Mouse (Mus musculus): ENCODE results near the gene 9230110F15Rik.
"Not testable (repeated sequence)": the region's sequence is repeated elsewhere in the genome, so short reads cannot be mapped to it uniquely, and the experiment has no call there.

9230110F15Rik gene

DNA sequence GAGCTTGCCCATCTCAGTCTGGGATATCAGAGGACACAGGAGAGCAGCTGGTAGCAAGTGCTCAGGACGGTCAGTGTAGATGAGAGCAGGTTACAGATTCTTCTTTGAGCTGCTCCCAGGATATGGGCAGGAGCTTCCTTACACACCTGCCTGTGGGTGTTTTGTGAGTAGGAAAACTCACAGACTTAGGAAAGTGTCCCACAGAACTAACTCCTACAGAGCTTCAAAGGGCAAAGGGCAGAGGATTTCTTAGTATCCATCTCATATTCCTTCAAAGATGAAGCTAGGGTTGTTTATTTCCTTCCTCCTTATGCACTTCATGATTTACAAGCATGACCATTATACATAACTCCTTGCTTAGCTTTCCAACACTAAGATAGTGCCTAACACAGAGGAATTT is at the start of gene 9230110F15Rik:
Gene 9230110F15Rik, minus strand, starts transcription at position 101 of the 400 bp plus-strand sequence.
- DNase-seq = no peak

GRCm38 (mm10) chr9:35893112-35893511 is 49.2 kb upstream of the 9230110F15Rik start:
- not testable (repeated sequence) for DNase-seq

DNA sequence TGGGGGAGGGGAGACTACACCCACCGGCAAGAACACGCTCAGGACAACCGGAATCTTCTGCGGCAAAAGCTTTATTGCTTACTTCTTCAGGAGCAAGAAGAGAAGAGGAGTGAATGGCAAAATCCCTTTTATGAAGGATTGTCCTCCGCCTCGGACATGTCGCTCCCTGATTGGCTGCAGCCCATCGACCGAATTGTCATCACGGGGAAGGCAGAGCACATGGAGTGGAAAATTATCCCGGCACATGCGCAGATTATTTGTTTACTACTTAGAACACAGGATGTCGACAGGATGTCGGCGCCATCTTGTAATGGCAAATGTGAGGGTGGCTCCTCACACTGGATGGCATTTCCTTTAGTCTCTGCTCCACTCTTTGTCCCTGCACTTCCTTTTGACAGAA is 26.1 kb downstream of the 9230110F15Rik start:
- DNase-seq = not testable (repeated sequence)

GRCm38 (mm10) chr9:35798146-35798545 is 45.8 kb downstream of the 9230110F15Rik start:
- DNase-seq = no peak

- no peak for DNase-seq
Measured at GRCm38 (mm10) chr9:35790001-35790400, 53.9 kb downstream of the 9230110F15Rik start, which contains the start of the genes Gm27235 and D730048I06Rik. Gene Gm27235 (minus strand): TSS chr9:35790101. Gene D730048I06Rik (minus strand): TSS chr9:35790112.
